Mouse (Mus musculus) ES-E14 (cell line): ENCODE data around the gene Prss23.

Experiments used
- CHD2 ChIP-seq: IDR thresholded peaks from 2 replicates; pipeline ENCODE4 v1.6.1; 2014; ENCODE audit warnings: mild to moderate bottlenecking, low read depth, low read length, inconsistent platforms
- HCFC1 ChIP-seq: IDR thresholded peaks from 2 replicates; pipeline ENCODE4 v1.6.1; 2012; ENCODE audit warnings: low read length, inconsistent platforms, borderline replicate concordance; ENCODE audit not compliant: insufficient read depth
- MAFK ChIP-seq: IDR thresholded peaks from 2 replicates; pipeline ENCODE4 v1.6.1; 2014; ENCODE audit warnings: mild to moderate bottlenecking, low read depth, low read length, inconsistent platforms; ENCODE audit not compliant: insufficient read depth
- ZC3H11A ChIP-seq: IDR thresholded peaks from 2 replicates; pipeline ENCODE4 v1.6.1; 2012; ENCODE audit warnings: low read depth, mild to moderate bottlenecking, inconsistent platforms, low read length, borderline replicate concordance
- ZNF384 ChIP-seq: IDR thresholded peaks from 2 replicates; pipeline ENCODE4 v1.6.1; 2012; ENCODE audit warnings: low read depth, low read length, inconsistent platforms

- TF ChIP-seq ZC3H11A: no peak
- TF ChIP-seq ZNF384: no peak
- no peak for TF ChIP-seq CHD2
- TF ChIP-seq HCFC1: no peak
- TF ChIP-seq MAFK: no peak
Measured at GRCm38 (mm10) chr7:89459691-89460090, 67.3 kb downstream of the Prss23 start.
